Mouse (Mus musculus): Measurements from ENCODE around the gene Ptgs2.

The Ptgs2 gene

DNA sequence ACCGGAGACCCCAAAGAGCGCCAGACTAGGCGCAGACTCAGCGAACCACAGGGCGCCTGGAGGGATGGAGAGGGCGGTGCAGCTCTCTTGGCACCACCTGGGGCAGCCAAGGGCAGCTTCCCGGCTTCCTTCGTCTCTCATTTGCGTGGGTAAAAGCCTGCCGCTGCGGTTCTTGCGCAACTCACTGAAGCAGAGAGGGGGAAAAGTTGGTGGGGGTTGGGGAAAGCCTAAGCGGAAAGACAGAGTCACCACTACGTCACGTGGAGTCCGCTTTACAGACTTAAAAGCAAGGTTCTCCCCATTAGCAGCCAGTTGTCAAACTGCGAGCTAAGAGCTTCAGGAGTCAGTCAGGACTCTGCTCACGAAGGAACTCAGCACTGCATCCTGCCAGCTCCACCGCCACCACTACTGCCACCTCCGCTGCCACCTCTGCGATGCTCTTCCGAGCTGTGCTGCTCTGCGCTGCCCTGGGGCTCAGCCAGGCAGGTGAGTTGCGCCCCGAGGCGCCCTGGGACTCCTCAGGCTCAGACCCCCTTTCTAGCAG is at the start of gene Ptgs2:
TSS of gene Ptgs2 (plus strand) at position 242 of the 544 bp plus-strand sequence.
- peak; percentile 42 for DNase-seq

DNA sequence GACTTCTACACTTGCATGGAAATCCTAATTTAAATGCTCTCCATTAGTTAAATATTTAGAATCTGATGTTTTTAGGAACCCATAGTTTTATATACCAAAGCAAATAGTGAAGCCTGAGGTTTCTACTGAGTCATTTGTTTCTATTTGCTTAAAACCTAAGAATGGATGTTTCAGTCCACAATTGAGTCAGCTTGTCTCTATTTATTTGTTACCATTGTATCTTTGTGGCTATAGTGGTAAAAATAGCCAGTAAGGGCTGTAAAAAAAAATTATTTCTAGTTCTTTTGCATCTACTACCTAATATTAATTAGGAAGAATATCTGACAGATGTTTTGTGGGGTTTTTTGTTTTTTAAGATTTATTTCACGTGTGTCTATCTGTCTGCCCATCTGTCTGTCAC is 49.6 kb upstream of the Ptgs2 start:
- DNase-seq: no peak

DNA sequence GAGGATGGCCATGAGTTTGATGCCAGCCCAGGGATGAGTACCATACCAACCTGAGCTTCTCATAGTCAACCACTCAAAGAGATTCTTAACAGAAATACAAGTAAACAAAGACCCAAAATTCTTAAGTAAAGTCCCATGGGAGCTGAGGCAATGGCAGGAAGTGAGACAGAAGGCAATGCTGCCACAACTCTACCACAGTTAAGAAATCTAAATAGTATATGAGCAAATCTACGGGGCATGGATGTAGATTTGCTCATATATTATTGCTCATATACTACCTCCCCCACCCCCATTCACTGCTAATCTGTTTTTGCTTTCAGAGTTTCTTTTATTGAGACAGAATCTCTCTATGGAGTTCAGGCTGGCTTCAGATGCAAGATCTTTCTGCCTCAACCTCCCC is 34.1 kb upstream of the Ptgs2 start:
- DNase-seq: no peak

DNA sequence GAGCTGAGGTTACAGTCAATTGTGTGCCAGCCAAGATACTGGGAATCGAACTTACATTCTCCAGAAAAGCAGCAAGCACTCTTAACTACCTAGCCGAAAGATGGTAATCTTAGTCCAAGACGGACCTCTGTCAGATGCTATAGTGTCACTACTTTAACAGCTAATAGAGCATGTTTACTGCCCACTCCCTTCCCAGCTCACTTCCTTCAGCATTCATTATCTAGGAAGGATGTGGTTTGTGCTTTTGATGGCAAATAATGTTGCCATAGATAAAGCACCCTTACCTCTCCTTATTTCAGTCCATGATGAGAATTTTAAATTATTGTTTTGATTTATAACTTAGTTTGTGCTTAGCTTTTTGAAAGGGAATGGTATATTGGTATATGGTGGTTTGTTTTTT is 27.0 kb upstream of the Ptgs2 start:
- DNase-seq: no peak

DNA sequence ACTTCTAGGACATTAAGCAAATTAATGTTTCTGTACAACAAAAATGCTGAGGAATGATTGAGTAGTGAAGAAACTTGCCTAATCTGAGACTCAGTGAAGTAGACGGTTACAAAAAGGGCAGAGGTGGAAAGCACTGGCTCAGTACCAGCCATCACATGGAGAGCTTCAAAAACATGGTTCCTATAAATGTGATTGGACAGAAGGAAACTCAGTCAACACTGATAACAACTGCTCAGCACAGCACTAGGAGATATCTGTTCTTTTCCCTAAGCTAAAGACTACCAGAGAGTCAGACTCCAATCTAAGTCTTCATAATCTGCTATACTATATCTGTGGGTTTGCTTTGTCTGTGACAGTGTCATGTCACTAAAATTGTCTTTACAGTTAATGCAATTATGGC is 25.2 kb upstream of the Ptgs2 start:
- no peak for DNase-seq

DNA sequence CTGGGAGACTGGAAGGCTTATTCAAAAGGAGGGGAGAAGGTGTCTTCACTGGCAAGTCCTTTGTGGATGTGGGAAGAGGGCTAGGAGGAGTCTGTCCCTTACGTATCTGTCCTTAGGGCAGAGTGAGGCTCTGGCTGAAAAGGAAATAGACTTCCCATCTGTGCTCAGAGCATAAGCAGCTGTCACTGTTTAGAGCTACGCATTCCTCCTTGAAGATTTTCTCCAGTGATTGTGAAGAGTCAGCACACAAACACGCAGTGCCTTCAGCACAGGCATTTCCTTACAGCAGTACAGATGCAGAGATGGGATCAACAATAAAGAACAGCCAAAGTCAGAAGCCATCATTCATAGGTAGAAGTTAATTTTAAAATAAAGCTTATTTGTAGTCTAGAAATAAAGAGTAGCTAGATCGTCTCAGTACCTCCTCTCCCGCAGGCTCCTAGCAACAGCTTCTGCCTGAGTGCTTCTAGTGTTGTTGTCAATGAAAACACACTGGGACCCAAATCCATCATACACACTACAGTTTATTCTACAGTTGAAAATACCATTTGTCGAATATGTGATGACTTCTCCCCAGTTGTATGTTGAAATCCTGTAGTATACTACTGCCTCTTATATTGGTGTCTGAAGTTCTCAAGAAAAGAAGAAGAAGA is 10.7 kb upstream of the Ptgs2 start:
- DNase-seq: no peak

DNA sequence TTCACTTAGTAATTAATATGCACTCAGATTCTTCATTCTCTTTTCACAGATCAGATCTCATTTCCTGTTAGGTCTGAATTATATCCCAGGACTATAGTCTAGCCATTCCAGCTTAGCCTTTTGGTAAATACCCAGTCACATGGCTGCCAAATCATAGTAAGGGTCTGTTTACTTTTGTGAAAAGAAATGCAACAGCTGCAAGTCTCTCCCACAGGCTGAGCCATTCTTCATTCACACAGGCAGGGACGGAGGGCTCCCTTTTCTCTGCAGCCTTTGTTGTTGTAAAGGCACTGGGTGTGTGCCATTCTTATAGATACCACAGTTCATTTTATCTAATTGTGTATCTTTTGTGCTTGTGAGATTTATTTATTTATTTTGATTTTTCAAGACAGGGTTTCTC is 9.6 kb upstream of the Ptgs2 start:
- no peak for DNase-seq

DNA sequence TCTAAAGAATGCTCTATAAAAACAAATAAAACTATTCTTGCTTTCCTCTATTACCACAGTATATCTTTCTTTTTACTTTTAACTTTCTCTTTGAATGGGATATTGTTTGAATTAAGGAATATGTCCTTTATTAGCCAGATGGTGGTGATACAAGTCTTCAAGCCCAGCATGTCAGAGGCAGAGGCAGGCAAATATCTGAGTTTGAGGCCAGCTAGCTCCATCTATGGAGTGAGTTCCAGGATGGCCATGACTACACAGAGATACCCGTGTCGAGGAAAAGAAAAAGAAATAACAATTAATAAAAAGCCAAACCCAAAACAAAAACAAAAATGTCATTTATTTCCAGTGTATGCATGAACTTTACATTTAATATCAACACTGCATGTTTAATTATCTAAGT is 2.8 kb upstream of the Ptgs2 start:
- no peak for DNase-seq

DNA sequence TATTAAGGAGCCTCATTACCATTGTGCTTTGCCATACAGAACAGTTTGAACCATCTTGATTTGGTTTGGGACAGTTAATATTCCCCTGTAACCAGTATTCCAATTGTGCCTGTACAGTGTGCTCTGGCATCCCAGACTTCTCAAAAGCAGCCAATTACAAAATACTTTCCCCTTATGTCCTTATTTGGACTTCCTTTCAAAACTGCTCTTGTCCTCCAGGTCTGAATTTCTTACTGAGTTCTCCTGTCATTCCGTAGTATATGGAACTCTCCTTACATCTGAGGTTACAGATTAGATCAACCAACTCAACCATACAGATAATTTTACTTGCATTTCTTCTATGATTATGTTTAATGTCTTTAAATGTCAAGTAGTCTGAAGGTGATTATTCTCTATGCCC is 2.1 kb upstream of the Ptgs2 start:
- DNase-seq: no peak

DNA sequence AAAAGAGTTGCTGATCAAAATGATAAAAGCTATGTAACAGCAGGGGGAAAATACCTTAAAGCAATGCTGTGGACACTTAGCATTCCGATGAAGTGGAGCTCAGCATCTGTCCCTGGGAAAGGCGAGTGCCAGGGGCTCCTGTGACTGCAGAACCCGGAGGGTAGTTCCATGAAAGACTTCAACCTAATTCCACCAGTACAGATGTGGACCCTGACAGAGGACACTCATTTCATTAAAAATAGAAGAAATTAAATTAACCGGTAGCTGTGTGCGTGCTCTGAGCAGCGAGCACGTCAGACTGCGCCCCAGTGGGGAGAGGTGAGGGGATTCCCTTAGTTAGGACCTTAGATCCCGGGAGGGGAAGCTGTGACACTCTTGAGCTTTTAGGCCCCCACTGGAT is 457 bp upstream of the Ptgs2 start:
- no peak for DNase-seq

DNA sequence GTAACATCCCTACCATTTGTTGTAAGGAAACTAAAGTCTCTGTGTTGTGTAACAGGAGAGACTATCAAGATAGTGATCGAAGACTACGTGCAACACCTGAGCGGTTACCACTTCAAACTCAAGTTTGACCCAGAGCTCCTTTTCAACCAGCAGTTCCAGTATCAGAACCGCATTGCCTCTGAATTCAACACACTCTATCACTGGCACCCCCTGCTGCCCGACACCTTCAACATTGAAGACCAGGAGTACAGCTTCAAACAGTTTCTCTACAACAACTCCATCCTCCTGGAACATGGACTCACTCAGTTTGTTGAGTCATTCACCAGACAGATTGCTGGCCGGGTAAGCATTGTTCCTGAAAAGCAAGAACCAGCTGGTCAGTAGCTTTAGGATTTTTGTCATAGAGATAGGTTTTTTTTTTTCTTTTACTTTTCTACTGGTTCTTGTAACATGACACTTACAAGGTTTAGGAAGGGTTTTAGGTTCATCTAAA is 4.4 kb downstream of the Ptgs2 start:
- no peak for DNase-seq

DNA sequence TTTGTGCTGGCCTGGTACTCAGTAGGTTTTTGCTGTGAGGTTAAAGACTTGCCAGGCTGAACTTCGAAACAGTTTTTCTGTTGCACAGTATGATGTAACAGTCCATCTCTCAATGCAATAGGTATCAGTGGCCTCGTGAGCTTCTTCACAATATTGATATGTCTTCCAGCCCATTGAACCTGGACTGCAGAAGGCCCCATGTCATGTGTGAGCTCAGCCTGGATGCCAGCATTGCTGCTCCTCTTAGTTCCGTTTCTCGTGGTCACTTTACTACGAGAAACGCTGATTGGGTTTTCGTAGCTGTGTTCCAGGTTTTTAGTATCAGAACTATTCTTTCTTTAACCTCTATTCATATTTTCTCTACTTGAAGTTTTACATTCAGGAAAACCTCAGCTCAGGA is 6.9 kb downstream of the Ptgs2 start:
- DNase-seq: no peak

DNA sequence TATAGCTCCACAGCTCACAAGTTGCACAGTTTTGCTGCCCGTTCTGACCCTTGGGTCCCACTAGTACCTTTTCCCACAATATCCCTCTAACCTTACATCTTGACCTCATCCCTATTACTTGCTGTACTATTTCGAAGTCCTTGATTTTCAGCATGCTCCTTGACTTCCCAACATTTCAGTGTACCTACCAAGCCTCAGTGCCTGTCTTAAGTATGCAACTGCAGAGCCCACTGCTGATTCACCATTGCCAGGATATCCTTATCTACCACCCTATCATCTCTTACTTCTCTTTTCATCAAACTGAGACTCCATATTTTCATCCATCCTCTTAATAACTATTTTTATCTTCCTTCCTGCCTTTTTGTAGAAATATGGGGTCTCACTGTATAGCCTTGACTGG is 9.8 kb downstream of the Ptgs2 start:
- DNase-seq: no peak

DNA sequence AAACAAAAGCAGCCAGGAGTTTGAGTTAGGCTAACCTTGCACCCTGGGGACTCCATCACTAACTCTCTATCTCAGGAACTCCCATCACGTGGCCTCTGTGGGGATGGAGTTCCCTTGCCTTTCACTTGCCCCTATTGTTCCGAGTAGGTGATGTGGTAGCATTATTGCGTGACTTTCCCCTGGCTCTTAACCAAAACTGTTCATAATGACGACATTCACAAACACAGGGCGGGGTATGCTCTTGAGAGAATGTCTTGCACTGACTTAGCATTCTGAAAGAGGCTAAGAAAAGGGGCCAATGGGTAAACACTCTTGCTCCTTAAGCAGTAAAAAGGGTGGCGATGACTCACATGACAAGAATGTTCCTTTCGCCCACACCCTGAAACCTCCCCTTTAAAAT is 15.5 kb downstream of the Ptgs2 start:
- DNase-seq: no peak

DNA sequence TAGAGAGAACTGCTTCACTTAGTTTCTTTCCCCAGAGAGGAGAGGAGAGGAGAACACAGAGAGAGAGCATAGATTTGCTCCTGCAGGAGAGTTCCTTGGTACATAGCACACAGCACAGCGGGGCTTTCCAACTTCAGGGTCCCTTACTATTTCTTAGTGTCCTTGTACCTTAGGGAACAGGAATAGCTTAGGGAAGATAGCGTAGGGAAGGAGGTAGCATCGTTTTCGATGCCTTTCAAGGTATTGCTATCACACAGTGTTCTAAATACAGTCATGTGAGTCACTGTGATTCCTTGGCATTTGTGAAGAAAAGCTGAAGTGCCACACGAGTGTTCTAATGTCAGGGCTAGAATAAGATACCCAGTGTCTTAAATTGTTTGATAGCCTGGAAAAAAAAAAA is 18.5 kb downstream of the Ptgs2 start:
- DNase-seq: no peak

DNA sequence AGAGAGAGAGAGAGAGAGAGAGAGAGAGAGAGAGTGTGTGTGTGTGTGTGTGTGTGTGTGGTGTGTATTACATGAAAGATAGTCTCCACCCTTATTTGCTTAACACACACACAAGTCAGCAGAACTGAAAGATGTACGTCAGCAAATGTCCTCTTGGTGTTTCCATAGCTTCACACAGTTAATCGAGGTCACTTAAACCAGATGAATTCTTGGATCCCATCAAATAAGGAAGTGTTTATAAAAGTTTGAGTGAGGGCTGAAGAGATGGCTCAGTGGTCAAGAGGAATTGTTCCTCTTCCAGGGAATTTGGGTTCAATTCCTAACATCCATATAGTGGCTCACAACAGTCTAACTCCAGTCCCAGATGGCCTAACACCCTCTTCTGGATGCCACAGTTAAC is 25.7 kb downstream of the Ptgs2 start:
- DNase-seq: no peak

DNA sequence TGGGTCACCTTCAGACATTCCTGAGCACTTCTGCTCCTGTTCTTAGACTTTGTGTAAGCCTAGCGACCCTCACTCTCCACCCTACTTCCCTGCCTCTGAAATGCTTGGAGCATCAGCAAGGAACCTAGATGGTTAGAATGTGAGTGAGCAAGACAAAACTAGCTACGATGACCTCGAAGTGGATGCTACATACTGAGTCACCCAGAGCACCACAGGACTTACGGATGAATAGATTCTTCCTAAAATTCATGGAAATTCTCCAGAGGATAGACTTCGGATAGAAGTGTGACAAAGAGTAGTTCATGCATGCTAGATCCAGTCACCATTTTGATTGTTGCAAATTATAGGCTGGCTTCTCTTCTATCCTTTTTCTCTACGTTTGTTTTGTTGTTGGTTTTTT is 30.2 kb downstream of the Ptgs2 start:
- DNase-seq: no peak

DNA sequence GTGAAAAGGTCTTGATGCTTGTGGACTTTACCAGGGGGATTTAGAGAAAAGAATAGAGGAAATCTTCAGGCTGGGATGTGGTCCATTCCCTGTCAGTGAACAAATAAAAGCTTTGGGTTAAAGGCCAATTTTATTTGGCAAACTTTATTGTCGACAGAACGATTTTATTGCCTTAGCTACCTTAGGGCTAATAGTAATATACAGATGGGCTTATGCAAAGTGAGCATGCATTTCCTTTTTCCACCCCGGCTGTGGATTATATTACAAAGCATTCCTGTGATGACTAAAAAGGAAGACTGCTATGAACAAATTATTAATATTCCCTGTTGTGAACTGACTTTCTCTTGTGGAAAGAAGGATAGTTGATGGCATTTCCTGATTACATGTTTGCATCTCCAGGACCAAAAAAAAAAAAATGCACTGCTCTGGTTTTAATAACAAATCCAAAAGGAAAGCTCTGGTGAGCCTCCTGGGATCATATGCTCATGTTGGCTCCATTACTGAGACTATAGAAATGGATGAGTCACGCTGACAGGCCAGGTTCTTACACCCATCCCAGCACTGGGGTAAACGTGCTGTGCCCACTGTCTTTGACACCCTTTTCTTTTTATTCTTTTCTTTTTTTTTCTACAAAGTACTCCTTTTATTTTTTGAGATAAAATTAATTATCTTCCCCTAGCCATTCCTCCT is 30.9 kb downstream of the Ptgs2 start:
- no peak for DNase-seq

DNA sequence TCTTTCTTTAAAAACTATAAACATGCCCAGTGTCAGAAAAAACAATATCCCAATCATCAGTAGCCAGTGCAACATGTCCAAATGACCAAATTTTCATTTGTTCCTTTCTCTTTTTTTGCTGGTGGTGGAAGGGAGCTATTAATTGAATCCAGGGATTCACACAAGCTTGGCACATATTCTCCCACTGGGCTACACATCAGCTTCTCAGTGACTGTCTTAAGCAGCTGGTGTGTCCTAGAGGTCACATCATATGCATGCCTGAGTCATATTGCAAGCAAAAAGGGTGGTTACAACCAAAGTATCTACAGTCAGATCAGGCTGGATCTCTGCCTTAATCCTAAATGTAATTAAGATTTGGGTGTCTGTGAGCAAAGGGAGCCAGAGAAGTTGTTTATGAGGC is 35.5 kb downstream of the Ptgs2 start:
- no peak for DNase-seq

DNA sequence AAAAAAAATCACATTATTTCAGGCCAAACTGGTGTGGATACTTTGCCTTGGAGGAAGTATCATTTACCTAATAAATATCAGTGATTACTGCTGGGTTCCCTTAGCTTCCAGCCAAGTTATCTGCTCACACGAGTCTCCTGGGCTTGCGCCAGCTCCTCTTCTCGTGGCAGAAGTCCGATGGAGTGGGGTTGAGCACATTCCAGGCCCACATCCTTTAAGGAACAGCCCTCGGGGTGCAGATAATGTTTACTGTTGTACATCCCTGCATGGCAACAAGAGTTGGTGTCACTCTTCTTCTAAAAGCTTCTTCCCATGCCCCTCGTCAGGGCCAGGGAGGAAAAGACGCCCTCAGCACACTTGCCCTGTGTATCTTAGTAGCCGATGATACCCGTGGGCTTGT is 39.9 kb downstream of the Ptgs2 start:
- DNase-seq: peak; percentile 3

DNA sequence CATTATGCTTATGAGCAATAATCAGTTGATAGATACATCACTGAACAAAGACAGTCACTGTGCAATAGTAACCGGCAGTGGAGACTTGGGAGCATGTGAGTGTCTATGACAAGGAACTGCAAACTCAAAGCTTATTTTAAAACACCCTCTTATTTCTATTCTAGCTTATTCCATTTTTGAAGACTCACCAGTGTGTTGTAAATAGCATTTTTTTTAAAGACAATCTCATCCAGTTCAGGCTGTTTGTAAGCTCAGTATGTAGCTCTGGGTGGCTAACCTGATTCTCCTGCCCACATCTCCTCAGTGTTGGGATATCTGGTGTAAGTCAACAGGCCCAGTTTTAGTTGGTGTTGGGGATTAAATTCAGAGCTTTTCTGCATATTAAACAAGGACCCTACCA is 42.1 kb downstream of the Ptgs2 start:
- no peak for DNase-seq

DNA sequence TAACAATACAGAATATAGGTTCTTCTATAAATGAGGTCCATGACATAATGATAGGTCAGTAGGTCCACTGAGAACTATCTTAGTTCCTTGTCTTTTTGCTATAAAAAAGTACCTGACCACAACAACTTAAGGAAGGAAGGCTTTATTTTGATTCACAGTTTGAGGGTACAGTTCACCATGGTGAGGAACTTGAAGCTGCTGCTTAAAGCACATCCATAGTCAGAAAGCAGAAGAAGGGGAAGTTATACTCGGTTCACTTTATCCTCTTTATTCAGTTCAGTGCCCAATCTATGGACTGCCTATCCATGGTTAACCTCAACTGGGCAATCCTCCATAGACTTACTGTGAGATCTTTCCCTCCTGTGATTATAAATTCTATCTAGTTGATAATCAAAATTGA is 43.7 kb downstream of the Ptgs2 start:
- no peak for DNase-seq

DNA sequence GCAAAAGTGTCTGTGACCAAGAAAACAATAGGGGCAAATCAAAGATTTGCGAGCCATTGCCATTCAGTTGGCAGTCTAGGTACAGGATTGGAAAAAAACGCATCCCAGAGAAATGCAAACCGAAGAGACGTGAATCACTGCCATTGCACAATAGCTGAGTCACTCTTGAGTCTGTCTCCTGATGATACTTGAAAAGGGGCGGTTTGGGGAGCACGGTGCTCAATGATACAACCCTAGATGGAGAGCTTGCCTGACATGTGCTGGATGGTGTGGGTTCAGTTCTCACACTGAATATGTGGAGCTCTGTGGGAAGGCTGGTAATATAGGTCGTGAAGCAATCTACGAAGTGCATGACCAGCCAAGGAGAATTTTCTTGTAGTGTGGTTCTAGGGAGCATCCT is 45.2 kb downstream of the Ptgs2 start:
- no peak for DNase-seq

DNA sequence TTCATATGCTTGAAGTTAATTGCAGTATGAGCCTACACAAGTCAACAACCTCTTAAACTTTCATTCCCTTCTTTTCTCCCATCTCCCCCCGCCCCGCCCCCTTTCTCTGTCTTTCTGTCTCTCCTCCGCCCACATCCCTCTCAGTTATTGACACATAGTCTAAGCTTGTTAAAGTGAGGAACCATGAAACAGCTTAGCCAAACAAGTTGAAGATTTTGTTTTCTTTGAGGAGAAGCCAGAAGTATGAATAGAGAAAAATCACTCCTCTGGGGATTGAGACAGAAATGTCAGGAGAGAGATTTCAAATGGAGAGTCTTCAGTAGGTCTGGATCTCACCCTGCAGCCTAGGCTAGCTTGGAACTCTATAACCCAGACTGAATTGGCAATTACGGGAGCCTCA is 47.4 kb downstream of the Ptgs2 start:
- no peak for DNase-seq

DNA sequence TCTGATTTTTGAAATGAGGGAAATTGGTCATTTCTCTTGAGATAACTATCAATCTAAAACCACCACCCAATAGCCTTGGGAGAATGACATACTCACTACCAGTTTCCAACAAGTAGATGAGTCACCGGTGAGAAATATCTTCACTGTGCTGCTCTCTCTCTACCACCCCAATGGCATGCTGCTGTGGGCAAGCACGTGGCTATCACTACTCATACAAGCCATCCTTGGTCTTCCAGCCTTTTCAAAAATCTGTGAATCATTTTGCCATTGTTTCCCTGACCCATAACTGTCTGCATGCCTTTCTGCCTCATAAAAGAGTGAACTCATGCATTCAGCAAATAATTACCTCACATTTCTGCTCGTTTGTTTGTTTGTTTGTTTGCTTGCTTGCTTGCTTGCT is 51.6 kb downstream of the Ptgs2 start:
- DNase-seq: no peak
